Mouse (Mus musculus) midbrain, postnatal 0 days (tissue): ENCODE results near the gene Epha8. TPM values are rescaled to one million over a fixed set of nuclear protein-coding genes. Genes with fewer than 3 reads are reported as not detected.
A peak's percentile ranks its signal among the peaks of the same experiment; 100 is the strongest.

Experiments
- ATAC-seq: fragments of 200-750 bp; cut with Nextera tagmentation; 2 replicates; pipeline ENCODE4 v1.8.0; 2017; ENCODE audit warnings: moderate number of reproducible peaks, mild to moderate bottlenecking, moderate TSS enrichment, moderate library complexity; ENCODE audit not compliant: low FRiP score
- DNase-seq: peaks from one replicate; pipeline ENCODE4 v3.0.0-alpha.2; 2015; ENCODE audit warnings: low spot score
- H3K27ac ChIP-seq: fragments of 300-500 bp; sonication (generic); 2 replicates; pipeline ENCODE4 v1.5.1; 2014; ENCODE audit warnings: low read depth, mild to moderate bottlenecking, low read length, mixed read lengths
- H3K27me3 ChIP-seq: fragments of 300-500 bp; sonication (generic); 2 replicates; pipeline ENCODE4 v1.6.1; 2014; ENCODE audit warnings: low read length, control low read depth, mixed read lengths; ENCODE audit not compliant: insufficient read depth
- H3K36me3 ChIP-seq: fragments of 300-500 bp; sonication (generic); 2 replicates; pipeline ENCODE4 v1.6.1; 2014; ENCODE audit warnings: low read length, control low read depth, mixed read lengths; ENCODE audit not compliant: insufficient read depth
- H3K4me1 ChIP-seq: fragments of 300-500 bp; sonication (generic); 2 replicates; pipeline ENCODE4 v1.6.1; 2014; ENCODE audit warnings: mild to moderate bottlenecking, control low read depth, antibody characterized with exemption, low read length, mixed read lengths; ENCODE audit not compliant: insufficient read depth
- H3K4me2 ChIP-seq: fragments of 300-500 bp; sonication (generic); 2 replicates; pipeline ENCODE4 v1.6.1; 2014; ENCODE audit warnings: low read depth, mild to moderate bottlenecking, low read length, mixed read lengths; ENCODE audit not compliant: poor library complexity, severe bottlenecking
- H3K4me3 ChIP-seq: fragments of 300-500 bp; sonication (generic); 2 replicates; pipeline ENCODE4 v1.5.1; 2014; ENCODE audit warnings: low read depth, mild to moderate bottlenecking, low read length, moderate library complexity
- H3K9ac ChIP-seq: fragments of 300-500 bp; sonication (generic); replicated peaks from 2 replicates; pipeline ENCODE4 v1.6.1; 2014; ENCODE audit warnings: mild to moderate bottlenecking, low read length, moderate library complexity, mixed read lengths; ENCODE audit not compliant: poor library complexity, severe bottlenecking
- H3K9me3 ChIP-seq: fragments of 300-500 bp; sonication (generic); 2 replicates; pipeline ENCODE4 v1.6.1; 2016; ENCODE audit warnings: low read length, control low read depth
- CTCF ChIP-seq: IDR thresholded peaks from 2 replicates; pipeline ENCODE4 v1.5.1; 2016; ENCODE audit warnings: antibody characterized with exemption, mild to moderate bottlenecking
- WGBS: fragments of 180-500 bp; shearing (Covaris S2); extraction: QIAGEN DNeasy Blood & Tissue Kit; methylation state at CpG from one replicate; pipeline ENCODE4 v1.1.7; 2014; 5-methylcytosine and 5-hydroxymethylcytosine counted together
- polyA plus RNA-seq: library from polyadenylated mRNA; unstranded; fragments of >200 nt; fragmentation: Nextera tagmentation; extraction: Ambion mirVana; gene quantifications from 2 replicates; pipeline ENCODE4 v1.2.1, GENCODE M21; 2015
- total RNA-seq: library from RNA; depleted of rRNA; stranded (reverse); fragments of >200 nt; gene quantifications from 2 replicates; pipeline ENCODE4 v1.2.3, GENCODE M21; 2014

Gene Epha8
- total and polyA plus RNA-seq, 2 experiments from 2014 or later, result 17.3 to 51.1 TPM

DNA sequence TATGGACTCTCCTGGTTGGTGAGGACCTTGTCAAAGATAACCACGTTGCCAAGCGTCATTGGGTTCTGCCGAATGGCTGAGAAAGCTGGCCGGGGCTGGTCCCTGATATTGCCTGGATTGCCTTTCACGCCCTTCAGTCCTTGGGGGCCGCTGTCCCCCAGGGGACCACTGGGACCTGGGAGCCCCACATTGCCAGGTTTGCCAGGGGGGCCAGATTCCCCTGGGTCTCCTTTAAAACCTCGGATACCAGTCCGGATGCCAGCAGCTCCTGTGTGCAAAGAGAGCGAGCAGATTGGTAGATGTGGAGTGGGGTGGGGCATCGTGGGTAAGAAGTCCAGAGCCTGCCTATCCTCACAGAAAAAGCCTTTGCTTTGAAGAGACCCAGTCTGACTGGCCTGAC is 60.2 kb downstream of the Epha8 start:
- Histone ChIP-seq H3K27ac (no peak overlapping the region), H3K4me3 (no peak overlapping the region), H3K4me1 (peaks cover 2% of the 10 kb centered on the region; the same call in 1 of the 2 replicates), H3K4me2 (no peak overlapping the region), H3K36me3 (no peaks in the 10 kb centered on the region), H3K27me3 (peaks cover 12% of the 10 kb centered on the region; the same call in 1 of the 2 replicates), H3K9ac (no peak overlapping the region), H3K9me3 (no peaks in the 10 kb centered on the region)
- no peak for DNase-seq
- TF ChIP-seq CTCF, result no peak
- 37% methylated on average over 10 of the region's 10 CpGs for WGBS
- no peak for ATAC-seq

DNA sequence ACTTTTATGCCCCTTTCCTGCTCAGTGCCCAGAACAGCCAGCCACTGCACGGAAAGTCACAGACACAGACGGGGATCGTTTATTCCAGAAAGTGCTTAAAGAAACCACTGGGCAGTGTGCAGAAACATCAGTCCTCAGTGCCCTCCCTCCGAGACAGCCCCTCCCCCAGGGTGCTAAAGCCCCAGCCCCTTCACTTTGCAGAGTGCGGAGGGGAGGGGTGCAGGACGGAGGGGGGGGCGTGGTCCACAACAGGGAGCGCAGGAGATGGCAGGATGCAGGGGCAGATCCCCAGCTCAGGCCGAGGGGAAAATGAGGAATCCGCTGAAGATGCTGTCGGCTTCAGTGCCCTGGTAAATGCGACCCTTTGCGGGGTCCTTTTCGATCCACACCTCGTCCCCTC is 60.8 kb downstream of the Epha8 start:
- H3K36me3 ChIP-seq, result no peaks in the 10 kb centered on the region
- TF ChIP-seq CTCF, result no peak
- 0 out of 2 replicates have a peak overlapping the region, but pooled peaks have one; percentile 36 for H3K9ac ChIP-seq

DNA sequence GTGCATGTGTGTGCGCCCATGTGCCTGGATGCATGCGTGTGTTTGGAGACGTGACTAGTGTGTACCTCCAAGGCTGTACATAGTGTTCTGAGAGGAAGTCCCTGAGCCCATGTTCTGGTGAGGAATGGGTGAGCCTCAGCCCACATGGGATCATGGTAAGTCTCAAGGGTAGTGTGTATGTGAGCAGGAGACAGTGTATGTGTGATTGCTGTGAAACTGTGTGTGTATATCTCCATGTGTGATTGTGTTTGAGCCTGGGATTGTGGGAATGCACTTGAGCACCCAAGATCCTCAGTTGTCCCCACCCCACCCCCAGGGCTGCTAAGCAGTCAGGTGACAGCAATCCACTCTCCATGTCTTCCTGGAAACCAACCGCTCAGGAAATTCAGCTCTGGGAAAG is 61.8 kb downstream of the Epha8 start:
- no peak for ATAC-seq
- 79% methylated on average over 4 of the region's 4 CpGs for WGBS
- no peak for TF ChIP-seq CTCF
- H3K27me3 ChIP-seq, result peaks cover 17% of the 10 kb centered on the region
- H3K9me3 ChIP-seq, result no peaks in the 10 kb centered on the region
- no peak overlapping the region for H3K4me3 ChIP-seq
- no peak overlapping the region for H3K4me2 ChIP-seq
- H3K27ac ChIP-seq, result no peak overlapping the region
- H3K36me3 ChIP-seq, result no peaks in the 10 kb centered on the region
- DNase-seq, result no peak
- H3K4me1 ChIP-seq, result peaks cover 2% of the 10 kb centered on the region; the same call in 1 of the 2 replicates
- H3K9ac ChIP-seq, result no peak overlapping the region

More for the DNA sequence above, 60.8 kb downstream of the Epha8 start:
- H3K4me3 ChIP-seq, result peak overlapping the region; percentile 3; the same call in 1 of the 2 replicates
- peaks cover 17% of the 10 kb centered on the region; the same call in 1 of the 2 replicates for H3K27me3 ChIP-seq
- H3K4me2 ChIP-seq, result peak overlapping the region; percentile 22; the same call in 1 of the 2 replicates
- WGBS, result 8% methylated on average over 15 of the region's 15 CpGs
- ATAC-seq (no peak), DNase-seq (no peak)
- peaks cover 2% of the 10 kb centered on the region; the same call in 1 of the 2 replicates for H3K4me1 ChIP-seq
- H3K9me3 ChIP-seq, result no peaks in the 10 kb centered on the region
- H3K27ac ChIP-seq, result no peak overlapping the region

DNA sequence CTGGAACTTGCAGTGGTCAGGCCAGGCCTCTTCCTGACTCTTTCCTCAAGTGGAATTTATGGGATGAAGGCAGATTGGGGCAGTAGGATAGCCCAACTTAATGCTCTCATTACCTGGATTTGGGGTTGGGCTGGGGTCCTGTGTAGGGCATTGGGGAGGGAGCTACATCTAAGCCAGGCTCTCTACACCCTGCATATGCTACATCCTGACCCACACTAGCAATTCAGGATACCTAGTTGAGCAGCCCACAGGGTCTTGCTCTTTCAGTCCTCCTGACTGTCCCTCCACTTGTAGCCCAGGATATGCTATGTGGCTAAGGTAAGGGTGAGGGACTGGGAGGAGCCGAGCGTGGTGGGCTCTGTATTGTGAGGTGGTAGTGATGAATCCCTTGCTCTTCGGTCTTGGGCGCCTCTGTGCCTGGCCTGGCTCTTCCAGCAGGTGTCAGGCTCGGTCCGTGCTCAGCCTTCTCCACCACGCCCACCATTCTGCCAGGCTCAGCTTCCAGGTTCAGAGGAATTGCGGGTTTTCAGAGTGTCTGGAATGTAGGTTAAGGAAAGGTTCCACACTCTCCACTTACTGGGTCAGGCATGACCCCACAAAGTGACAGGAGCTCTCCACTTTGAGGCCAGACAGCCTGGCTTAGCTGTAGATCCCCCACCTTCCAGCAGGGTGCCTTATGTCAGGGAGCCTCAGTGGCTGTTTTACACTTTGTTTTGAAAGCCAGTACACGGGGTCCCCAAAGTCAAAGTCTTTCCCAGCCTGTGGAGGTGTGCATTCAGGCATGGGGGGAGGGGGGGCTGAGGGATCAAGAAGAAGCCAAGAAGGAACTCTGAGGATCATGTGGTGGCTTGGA is 62.7 kb downstream of the Epha8 start:
- peaks cover 2% of the 10 kb centered on the region; the same call in 1 of the 2 replicates for H3K4me1 ChIP-seq
- H3K27ac ChIP-seq, result no peak overlapping the region
- no peak overlapping the region for H3K4me2 ChIP-seq
- H3K9me3 ChIP-seq, result no peaks in the 10 kb centered on the region
- peaks cover 17% of the 10 kb centered on the region for H3K27me3 ChIP-seq
- peak; percentile 78; the same call in 1 of the 2 replicates for ATAC-seq
- H3K9ac ChIP-seq, result no peak overlapping the region
- TF ChIP-seq CTCF, result peak; percentile 97
- WGBS, result 3% methylated on average over 9 of the region's 9 CpGs
- no peaks in the 10 kb centered on the region for H3K36me3 ChIP-seq
- H3K4me3 ChIP-seq, result no peak overlapping the region
- peak; percentile 82 for DNase-seq

DNA sequence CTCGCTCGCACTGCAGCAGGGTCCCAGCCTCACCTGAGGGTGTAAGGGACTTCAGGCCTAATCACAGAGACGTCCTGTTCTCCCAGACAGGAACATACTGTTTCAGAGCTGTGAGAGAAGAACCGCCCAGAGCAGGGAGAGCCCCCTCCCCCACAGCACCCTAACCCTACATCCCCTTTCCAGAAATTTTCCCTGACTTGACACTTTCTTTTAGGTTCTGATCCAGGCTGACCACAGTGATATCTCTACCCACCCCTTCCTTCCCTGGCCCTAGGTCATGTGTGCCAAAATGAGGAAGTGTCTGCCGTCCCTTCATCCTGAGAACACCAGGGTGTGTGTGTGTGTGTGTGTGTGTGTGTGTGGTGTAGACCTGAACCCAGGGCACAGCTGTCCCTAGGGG is 63.8 kb downstream of the Epha8 start, which contains the start of gene C1qc:
TSS of gene C1qc (minus strand) at position 255 of the 400 bp plus-strand sequence.
- Histone ChIP-seq H3K27me3 (peaks cover 17% of the 10 kb centered on the region), H3K36me3 (no peaks in the 10 kb centered on the region), H3K4me1 (peaks cover 2% of the 10 kb centered on the region; the same call in 1 of the 2 replicates), H3K4me2 (no peak within 1 kb of the TSS), H3K9me3 (no peaks in the 10 kb centered on the region), H3K4me3 (no peak within 1 kb of the TSS), H3K27ac (no peak within 1 kb of the TSS), H3K9ac (no peak within 1 kb of the TSS)
- no peak for TF ChIP-seq CTCF
- DNase-seq, result peak; percentile 27
- ATAC-seq, result no peak
- 57% methylated on average over 5 of the region's 5 CpGs for WGBS

DNA sequence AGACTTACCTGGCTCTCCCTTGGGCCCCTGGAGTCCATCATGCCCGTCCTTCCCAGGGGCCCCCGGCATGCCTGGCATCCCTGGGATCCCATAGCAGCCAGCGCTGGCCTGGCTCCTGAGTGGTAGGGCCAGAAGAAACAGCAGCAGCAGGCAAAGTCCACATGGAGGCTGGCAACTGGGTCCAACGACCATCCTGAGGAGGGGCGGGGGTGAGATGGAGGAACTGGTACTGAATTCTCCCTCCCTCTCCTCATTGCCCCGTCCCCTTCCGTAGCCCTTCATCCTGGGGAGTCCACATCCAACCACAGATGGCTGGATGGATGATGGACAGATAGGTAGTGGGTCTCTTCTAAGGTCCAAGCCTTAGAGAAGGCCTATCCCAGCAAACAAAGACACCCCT is 64.2 kb downstream of the Epha8 start:
- 51% methylated on average over 7 of the region's 7 CpGs for WGBS
- no peak for ATAC-seq
- no peak overlapping the region for H3K9ac ChIP-seq

More for the DNA sequence above, 64.2 kb downstream of the Epha8 start:
- no peak for TF ChIP-seq CTCF
- H3K27ac ChIP-seq, result no peak overlapping the region
- peaks cover 2% of the 10 kb centered on the region; the same call in 1 of the 2 replicates for H3K4me1 ChIP-seq
- DNase-seq, result no peak
- no peaks in the 10 kb centered on the region for H3K9me3 ChIP-seq
- H3K27me3 ChIP-seq, result peaks cover 17% of the 10 kb centered on the region
- no peak overlapping the region for H3K4me2 ChIP-seq
- no peaks in the 10 kb centered on the region for H3K36me3 ChIP-seq
- no peak overlapping the region for H3K4me3 ChIP-seq
